Mouse (Mus musculus) lung, postnatal 0 days (tissue): ENCODE data around the gene Scamp3.

ENCODE experiments used
- CTCF ChIP-seq: IDR thresholded peaks from 2 replicates; pipeline ENCODE4 v1.5.1; 2016; ENCODE audit warnings: antibody characterized with exemption, mild to moderate bottlenecking
- EP300 ChIP-seq: IDR thresholded peaks from 2 replicates; pipeline ENCODE4 v1.6.1; 2016; ENCODE audit warnings: antibody characterized with exemption, mild to moderate bottlenecking, control low read depth

DNA sequence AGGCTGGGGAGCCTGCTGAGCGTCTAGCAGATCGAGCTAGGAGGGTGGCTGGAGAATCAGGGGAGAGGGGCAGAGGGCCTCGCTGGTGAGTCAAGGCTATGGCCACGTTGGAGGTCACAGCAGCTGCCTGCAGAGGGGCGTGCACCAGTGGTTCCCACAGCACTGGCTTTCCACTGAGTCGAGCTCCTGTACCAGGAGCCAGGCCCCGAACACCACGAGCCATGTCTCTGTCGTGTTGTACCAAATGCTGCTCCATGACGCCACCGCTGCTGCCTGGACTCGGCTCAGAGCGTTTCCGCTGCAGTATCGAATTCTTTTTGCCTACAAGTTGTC lies 29.3 kb upstream of the Scamp3 start:
- TF ChIP-seq EP300 (no peak), CTCF (no peak)
